Mouse (Mus musculus): ENCODE data around the gene Bcorl1.
A peak's percentile ranks its signal among the peaks of the same experiment; 100 is the strongest.
"Not testable (repeated sequence)": the region's sequence is repeated elsewhere in the genome, so short reads cannot be mapped to it uniquely, and the experiment has no call there.

The Bcorl1 gene

DNA sequence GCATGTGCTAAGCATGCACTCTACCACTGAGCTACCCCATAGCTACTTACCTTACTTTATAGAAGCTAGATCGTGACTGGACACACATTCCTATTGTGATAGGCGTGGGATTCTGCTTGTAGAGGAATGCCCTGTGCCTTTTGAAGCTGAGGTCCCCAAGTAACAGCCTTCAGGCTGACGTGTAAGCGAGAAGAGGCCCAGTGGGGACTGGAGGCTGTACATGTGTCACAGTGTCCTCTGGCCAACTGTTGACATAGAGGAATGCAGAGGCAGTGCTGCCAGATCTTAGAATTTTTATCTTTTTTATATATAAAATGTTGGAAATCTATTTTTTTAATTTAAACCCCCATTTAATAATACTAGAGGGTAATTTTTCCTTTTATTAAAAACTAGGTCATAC lies 58.8 kb downstream of the Bcorl1 start:
- no peak for DNase-seq

- DNase-seq, result no peak
Measured at GRCm38 (mm10) chrX:48405141-48405540, 64.0 kb downstream of the Bcorl1 start.

GRCm38 (mm10) chrX:48409611-48410387 lies 68.6 kb downstream of the Bcorl1 start:
- peak; percentile 69 to 85 for DNase-seq

- no peak for DNase-seq
Measured at GRCm38 (mm10) chrX:48410388-48410776, 69.2 kb downstream of the Bcorl1 start.

DNA sequence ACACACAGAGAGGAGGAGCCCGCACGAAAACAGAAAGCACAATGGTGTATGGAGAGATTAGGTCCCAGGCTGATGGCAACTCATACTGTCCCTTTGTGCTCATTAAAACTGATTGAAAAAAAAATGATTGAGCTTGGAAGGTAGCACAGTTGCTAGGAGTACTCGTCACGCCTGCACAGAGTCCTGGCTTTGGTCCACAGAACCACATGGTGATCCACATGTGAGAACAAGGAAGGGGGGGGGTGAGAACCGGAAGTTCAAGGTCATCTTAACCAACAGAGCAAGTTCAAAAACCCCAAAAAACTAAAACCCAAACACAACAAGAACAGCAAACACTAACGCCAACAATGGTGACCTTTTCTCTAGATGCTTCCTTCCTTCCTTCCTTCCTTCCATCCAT lies 71.5 kb downstream of the Bcorl1 start:
- no peak for DNase-seq

GRCm38 (mm10) chrX:48414291-48414690 lies 73.1 kb downstream of the Bcorl1 start:
- no peak for DNase-seq

DNA sequence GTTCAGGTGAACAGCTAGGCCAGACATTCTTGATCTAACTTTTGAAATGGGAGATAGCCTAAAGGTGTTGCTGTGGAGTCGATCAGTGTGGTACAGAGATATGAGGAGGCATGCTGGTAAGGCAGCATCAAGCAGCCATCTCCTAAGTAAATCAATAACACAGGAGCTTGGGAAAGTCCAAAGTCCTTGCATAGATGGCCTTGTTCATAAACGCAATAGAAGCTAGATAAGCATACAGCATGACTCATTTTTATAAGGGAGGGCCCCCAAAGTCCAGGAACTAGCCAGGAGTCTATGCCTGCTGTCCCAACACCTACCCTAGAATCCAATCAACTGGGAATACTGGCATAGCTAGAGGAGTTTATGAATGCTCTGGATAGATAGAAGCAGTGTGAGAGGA lies 77.3 kb downstream of the Bcorl1 start:
- DNase-seq, result no peak

DNA sequence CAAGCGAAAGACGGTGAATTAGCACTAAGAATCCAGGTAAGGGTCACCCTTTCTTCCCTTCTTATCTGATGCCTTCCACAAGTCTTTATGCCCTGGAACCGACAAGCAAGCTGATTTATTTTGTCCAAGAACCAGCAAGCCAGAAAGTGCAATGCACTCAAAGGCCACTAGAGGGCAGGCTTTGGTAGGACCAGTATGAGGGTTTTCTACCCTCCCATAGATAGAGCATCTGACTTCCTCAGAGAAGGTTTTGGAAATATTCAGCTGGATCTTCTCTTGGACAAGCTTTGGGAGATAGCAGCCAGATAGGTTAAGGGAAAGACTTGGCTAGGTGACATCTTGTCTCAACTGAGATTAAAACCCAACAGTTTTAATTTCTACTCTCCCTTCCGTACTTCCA lies 81.8 kb downstream of the Bcorl1 start:
- peak; percentile 44 to 78 for DNase-seq

- DNase-seq, result no peak
Measured at GRCm38 (mm10) chrX:48423671-48424070, 82.5 kb downstream of the Bcorl1 start.

DNA sequence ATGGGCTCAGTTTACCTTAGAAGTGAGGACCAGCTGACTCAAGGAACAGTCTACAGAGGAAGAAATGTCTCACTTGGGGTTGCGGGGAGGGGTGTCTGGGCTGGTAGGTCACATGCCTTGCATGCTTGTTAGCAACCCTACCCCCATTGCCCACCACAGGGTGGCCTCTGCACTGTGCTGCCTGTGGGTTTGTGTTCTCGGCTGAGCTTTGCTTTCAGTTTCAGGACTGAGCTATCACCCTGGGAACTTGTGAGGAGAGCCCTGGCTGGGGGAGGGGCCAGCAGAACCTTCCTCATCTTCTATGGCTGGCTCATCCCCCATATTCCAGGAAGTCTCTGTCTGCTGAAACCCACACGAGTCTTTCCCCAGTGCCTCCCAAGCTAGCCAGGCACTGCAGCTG lies 83.4 kb downstream of the Bcorl1 start:
- peak; percentile 20 to 25 for DNase-seq

DNA sequence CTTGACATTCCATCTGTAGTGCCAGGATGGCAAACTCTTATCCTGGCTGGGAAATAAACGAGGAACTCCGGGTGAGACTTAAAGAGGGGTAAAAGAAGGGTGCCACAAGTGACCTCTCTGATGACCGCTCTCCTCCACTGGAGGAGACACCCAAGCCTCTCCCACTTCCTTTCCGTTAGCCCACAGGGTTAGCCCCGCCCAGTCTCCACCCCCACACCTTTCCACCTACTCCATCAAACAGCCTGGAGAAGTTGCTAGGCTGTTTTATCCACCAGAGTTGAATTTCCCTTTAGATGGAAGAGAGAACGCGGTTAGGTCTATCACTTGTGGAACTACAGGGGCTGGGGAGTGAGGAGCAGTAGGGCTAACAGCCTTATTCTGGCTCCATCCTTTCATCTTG lies 84.1 kb downstream of the Bcorl1 start:
- DNase-seq, result peak in 1 of 2 experiments; percentile 13

GRCm38 (mm10) chrX:48428241-48428640 lies 87.1 kb downstream of the Bcorl1 start:
- DNase-seq, result peak; percentile 24 to 31

- DNase-seq, result no peak
Measured at GRCm38 (mm10) chrX:48428642-48429041, 87.5 kb downstream of the Bcorl1 start.

- no peak for DNase-seq
Measured at GRCm38 (mm10) chrX:48429100-48429499, 87.9 kb downstream of the Bcorl1 start.

GRCm38 (mm10) chrX:48429538-48429937 lies 88.4 kb downstream of the Bcorl1 start:
- no peak for DNase-seq

GRCm38 (mm10) chrX:48432599-48433526 lies 91.7 kb downstream of the Bcorl1 start:
- no peak for DNase-seq

DNA sequence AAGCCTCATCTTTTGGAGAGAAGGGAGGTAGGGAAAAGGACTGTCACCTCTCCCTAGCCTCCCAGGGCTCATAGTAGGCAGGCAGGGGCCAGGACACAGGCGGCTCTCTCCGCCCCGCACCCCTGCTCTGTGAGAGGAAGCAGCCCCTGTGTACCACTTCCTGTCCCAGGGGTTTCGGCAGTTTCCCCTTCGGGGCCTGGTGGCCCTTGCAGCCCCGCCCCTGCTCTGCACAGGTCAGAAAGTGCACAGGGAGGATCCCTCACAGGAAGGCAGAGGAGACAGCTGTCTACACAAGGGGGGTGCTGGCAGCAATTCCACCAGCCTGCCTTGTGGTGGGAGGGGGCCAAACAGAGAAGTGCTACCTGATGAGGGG lies 92.4 kb downstream of the Bcorl1 start:
- no peak for DNase-seq

- no peak for DNase-seq
Measured at GRCm38 (mm10) chrX:48434251-48434650, 93.1 kb downstream of the Bcorl1 start.

- no peak for DNase-seq
Measured at GRCm38 (mm10) chrX:48435477-48435900, 94.3 kb downstream of the Bcorl1 start.

GRCm38 (mm10) chrX:48436082-48436481 lies 94.9 kb downstream of the Bcorl1 start:
- not testable (repeated sequence) for DNase-seq

- no peak for DNase-seq
Measured at GRCm38 (mm10) chrX:48439036-48439435, 97.9 kb downstream of the Bcorl1 start.

DNA sequence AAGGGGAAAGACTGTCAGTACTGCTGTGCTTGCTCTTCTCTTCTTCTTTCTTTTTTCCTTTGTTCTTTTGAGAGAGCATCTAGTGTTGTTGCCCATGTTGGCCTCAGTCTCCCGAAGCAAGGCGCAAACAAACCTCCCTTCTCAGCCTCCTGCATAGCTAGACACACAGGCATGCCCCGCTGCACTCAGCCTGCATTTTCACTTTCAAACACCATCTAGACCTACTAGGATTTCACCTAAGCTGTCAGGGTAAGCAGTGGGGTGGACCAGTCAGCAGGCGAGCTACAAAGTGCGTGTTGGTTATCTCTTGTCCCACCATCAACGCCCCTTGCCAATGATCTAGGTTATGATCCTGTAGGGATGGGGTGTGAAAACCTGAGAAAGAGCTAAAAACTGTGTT lies 100.4 kb downstream of the Bcorl1 start:
- no peak for DNase-seq

GRCm38 (mm10) chrX:48441954-48442353 lies 100.8 kb downstream of the Bcorl1 start:
- DNase-seq, result no peak

DNA sequence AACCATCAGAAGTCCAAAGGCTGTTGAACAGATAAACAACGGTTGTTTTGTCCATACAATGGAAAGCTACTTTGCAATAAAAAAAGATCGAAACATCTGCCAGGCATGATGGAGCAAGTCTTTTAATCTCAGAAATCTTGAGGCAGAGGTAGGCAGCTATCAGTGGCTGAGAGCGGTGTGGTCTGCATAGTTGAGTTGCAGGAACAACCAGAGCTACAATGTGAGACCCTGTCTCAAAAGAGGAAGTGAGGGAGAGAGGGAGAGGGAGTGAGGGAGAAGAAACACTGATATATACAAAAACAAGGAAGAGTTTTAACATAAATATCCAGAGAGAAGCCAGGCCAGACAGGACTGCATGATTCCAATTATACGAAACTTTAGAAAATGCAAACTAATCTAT lies 103.5 kb downstream of the Bcorl1 start:
- DNase-seq, result no peak

Measured in kidney, adult 8-10 months (tissue).